Comparison of ENCODE assay signal across 10 mouse cellular contexts in the genomic region with DNA sequence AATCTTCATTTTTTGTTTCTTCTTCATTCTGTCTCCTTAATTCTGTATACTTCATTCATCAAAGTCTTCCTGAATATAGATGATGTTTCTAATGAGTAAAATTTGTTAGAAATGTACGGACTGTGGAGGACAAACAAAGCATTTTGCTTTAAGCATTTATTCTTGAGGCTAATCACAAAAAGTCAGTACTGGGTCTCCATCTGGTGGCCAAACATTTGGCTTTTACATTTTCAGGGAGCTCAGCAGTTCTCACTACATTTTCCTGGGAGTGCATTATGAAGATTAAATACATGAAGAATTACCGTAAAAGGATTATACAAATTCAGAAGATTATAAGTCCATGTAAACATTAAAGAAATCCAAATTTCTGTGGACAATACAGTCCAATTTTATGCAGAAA.
A peak's percentile ranks its signal among the peaks of the same experiment; 100 is the strongest.
DNase-seq lines count a peak whose midpoint lies in the region; TF ChIP-seq lines count a peak whose summit lies in the region.
"Had no signal": no experiment of that assay in that cellular context is flagged by ENCODE, and none has a peak within 500 bp of the region (broad histone marks: within the 10 kb centered on the region; RNA-seq: fewer than 3 reads in every experiment).

No protein-coding gene starts in this region.

- H3K4me3 ChIP-seq in layer of hippocampus, adult 2 months: no peak overlapping the region
- H3K4me3 ChIP-seq: heart, embryonic 12.5 days had no signal

- no peak overlapping the region for H3K27ac ChIP-seq in layer of hippocampus, adult 2 months

- peak; percentile 70 for TF ChIP-seq CTCF in layer of hippocampus, adult 2 months (conservative IDR thresholded peaks at IDR 0.05)

- peak; percentile 8 to 67 for DNase-seq in frontal cortex, adult 2 months (ENCODE audit: extremely low spot score in 1 of 2, low spot score in 1 of 2)
- no peak for DNase-seq in frontal cortex, postnatal 25 days (ENCODE audit: low spot score in 2 of 2)
- no peak for DNase-seq in layer of hippocampus, adult 2 months (ENCODE audit: low spot score in 2 of 2)
- no peak for DNase-seq in layer of hippocampus, postnatal 36 days
- DNase-seq in right cerebral cortex, adult 2 months (ENCODE audit: low spot score in 2 of 2): peak; percentile 27 to 59
- no peak for DNase-seq in right cerebral cortex, postnatal 25 days
- DNase-seq in telencephalon, adult 2 months (ENCODE audit: low read depth, low spot score): peak; percentile 32
- DNase-seq in yolk sac, embryonic 10.5 days (ENCODE audit: low spot score): no peak
- DNase-seq: gastrocnemius, postnatal 14 days had no signal

Comparison
In these comparisons a context has a peak if more than half of its experiments do, and no peak if none do; other contexts are left out.
1. DNase-seq: peak in frontal cortex, adult 2 months (2 of 2), right cerebral cortex, adult 2 months (2 of 2) and telencephalon, adult 2 months (single experiment); none in frontal cortex, postnatal 25 days (0 of 2), layer of hippocampus, adult 2 months (0 of 2), layer of hippocampus, postnatal 36 days (0 of 2), right cerebral cortex, postnatal 25 days (single experiment) and yolk sac, embryonic 10.5 days (single experiment).